Mouse (Mus musculus) brain, embryonic 14.5 days (tissue): ENCODE results near the gene Unc79.

Experiments
- CTCF ChIP-seq: fragments of 200-500 bp; IDR thresholded peaks from 2 replicates; pipeline ENCODE4 v1.5.1; 2012; ENCODE audit warnings: inconsistent platforms, mild to moderate bottlenecking, moderate library complexity, borderline replicate concordance; ENCODE audit not compliant: insufficient read depth, insufficient read length; ENCODE audit errors: extremely low read depth
- POLR2A ChIP-seq: fragments of 200-500 bp; IDR thresholded peaks from 2 replicates; pipeline ENCODE4 v1.6.1; 2012; ENCODE audit warnings: mild to moderate bottlenecking, inconsistent platforms, borderline replicate concordance; ENCODE audit not compliant: poor library complexity, insufficient read depth, insufficient read length, severe bottlenecking; ENCODE audit errors: extremely low read depth

- TF ChIP-seq POLR2A = no peak
- no peak for TF ChIP-seq CTCF
Observed at GRCm38 (mm10) chr12:103164101-103165030, 215.7 kb downstream of the Unc79 start.
